Mouse (Mus musculus) midbrain, postnatal 0 days (tissue): ENCODE measurements around the gene Pttg1ip. TPM values are rescaled to one million over a fixed set of nuclear protein-coding genes. Genes with fewer than 3 reads are reported as not detected.

ENCODE experiments used
- ATAC-seq: fragments of 200-750 bp; cut with Nextera tagmentation; 2 replicates; pipeline ENCODE4 v1.8.0; 2017; ENCODE audit warnings: moderate number of reproducible peaks, mild to moderate bottlenecking, moderate TSS enrichment, moderate library complexity; ENCODE audit not compliant: low FRiP score
- DNase-seq: peaks from one replicate; pipeline ENCODE4 v3.0.0-alpha.2; 2015; ENCODE audit warnings: low spot score
- H3K27ac ChIP-seq: fragments of 300-500 bp; sonication (generic); 2 replicates; pipeline ENCODE4 v1.5.1; 2014; ENCODE audit warnings: low read depth, mild to moderate bottlenecking, low read length, mixed read lengths
- H3K27me3 ChIP-seq: fragments of 300-500 bp; sonication (generic); 2 replicates; pipeline ENCODE4 v1.6.1; 2014; ENCODE audit warnings: low read length, control low read depth, mixed read lengths; ENCODE audit not compliant: insufficient read depth
- H3K36me3 ChIP-seq: fragments of 300-500 bp; sonication (generic); 2 replicates; pipeline ENCODE4 v1.6.1; 2014; ENCODE audit warnings: low read length, control low read depth, mixed read lengths; ENCODE audit not compliant: insufficient read depth
- H3K4me1 ChIP-seq: fragments of 300-500 bp; sonication (generic); 2 replicates; pipeline ENCODE4 v1.6.1; 2014; ENCODE audit warnings: mild to moderate bottlenecking, control low read depth, antibody characterized with exemption, low read length, mixed read lengths; ENCODE audit not compliant: insufficient read depth
- H3K4me2 ChIP-seq: fragments of 300-500 bp; sonication (generic); 2 replicates; pipeline ENCODE4 v1.6.1; 2014; ENCODE audit warnings: low read depth, mild to moderate bottlenecking, low read length, mixed read lengths; ENCODE audit not compliant: poor library complexity, severe bottlenecking
- H3K4me3 ChIP-seq: fragments of 300-500 bp; sonication (generic); 2 replicates; pipeline ENCODE4 v1.5.1; 2014; ENCODE audit warnings: low read depth, mild to moderate bottlenecking, low read length, moderate library complexity
- H3K9ac ChIP-seq: fragments of 300-500 bp; sonication (generic); replicated peaks from 2 replicates; pipeline ENCODE4 v1.6.1; 2014; ENCODE audit warnings: mild to moderate bottlenecking, low read length, moderate library complexity, mixed read lengths; ENCODE audit not compliant: poor library complexity, severe bottlenecking
- H3K9me3 ChIP-seq: fragments of 300-500 bp; sonication (generic); 2 replicates; pipeline ENCODE4 v1.6.1; 2016; ENCODE audit warnings: low read length, control low read depth
- CTCF ChIP-seq: IDR thresholded peaks from 2 replicates; pipeline ENCODE4 v1.5.1; 2016; ENCODE audit warnings: antibody characterized with exemption, mild to moderate bottlenecking
- WGBS: fragments of 180-500 bp; shearing (Covaris S2); extraction: QIAGEN DNeasy Blood & Tissue Kit; methylation state at CpG from one replicate; pipeline ENCODE4 v1.1.7; 2014; 5-methylcytosine and 5-hydroxymethylcytosine counted together
- polyA plus RNA-seq: library from polyadenylated mRNA; unstranded; fragments of >200 nt; fragmentation: Nextera tagmentation; extraction: Ambion mirVana; gene quantifications from 2 replicates; pipeline ENCODE4 v1.2.1, GENCODE M21; 2015
- total RNA-seq: library from RNA; depleted of rRNA; stranded (reverse); fragments of >200 nt; gene quantifications from 2 replicates; pipeline ENCODE4 v1.2.3, GENCODE M21; 2014

Pttg1ip gene
- total and polyA plus RNA-seq, 2 experiments from 2014 or later = 74.7 to 116 TPM

- Histone ChIP-seq H3K4me1 (0 out of 2 replicates have a peak, but pooled peaks cover 4% of the 10 kb centered on the region), H3K4me2 (peak overlapping the region; percentile 73), H3K4me3 (peak overlapping the region; percentile 97), H3K27me3 (no peaks in the 10 kb centered on the region), H3K9me3 (no peaks in the 10 kb centered on the region), H3K36me3 (peaks cover 13% of the 10 kb centered on the region; the same call in 1 of the 2 replicates), H3K27ac (0 out of 2 replicates have a peak overlapping the region, but pooled peaks have one; percentile 87), H3K9ac (peak overlapping the region; percentile 96)
- 6% methylated on average over 8 of the region's 8 CpGs for WGBS
- 0 out of 2 replicates have a peak, but pooled peaks have one; percentile 14 for ATAC-seq
- TF ChIP-seq CTCF = no peak
- DNase-seq = peak; percentile 86
These were observed 41.6 kb downstream of the Pttg1ip start for GRCm38 (mm10) chr10:77623069-77623492.

- Histone ChIP-seq H3K4me2 (peak overlapping the region; percentile 73), H3K27me3 (no peaks in the 10 kb centered on the region), H3K9ac (0 out of 2 replicates have a peak overlapping the region, but pooled peaks have one; percentile 96), H3K4me1 (0 out of 2 replicates have a peak, but pooled peaks cover 4% of the 10 kb centered on the region), H3K27ac (no peak overlapping the region), H3K36me3 (0 out of 2 replicates have a peak, but pooled peaks cover 8% of the 10 kb centered on the region), H3K4me3 (peak overlapping the region; percentile 97; the same call in 1 of the 2 replicates), H3K9me3 (no peaks in the 10 kb centered on the region)
- WGBS = 91% methylated on average over 10 of the region's 10 CpGs
- DNase-seq (no peak), ATAC-seq (no peak)
- TF ChIP-seq CTCF = no peak
These were observed 42.3 kb downstream of the Pttg1ip start for GRCm38 (mm10) chr10:77623639-77624400.

DNA sequence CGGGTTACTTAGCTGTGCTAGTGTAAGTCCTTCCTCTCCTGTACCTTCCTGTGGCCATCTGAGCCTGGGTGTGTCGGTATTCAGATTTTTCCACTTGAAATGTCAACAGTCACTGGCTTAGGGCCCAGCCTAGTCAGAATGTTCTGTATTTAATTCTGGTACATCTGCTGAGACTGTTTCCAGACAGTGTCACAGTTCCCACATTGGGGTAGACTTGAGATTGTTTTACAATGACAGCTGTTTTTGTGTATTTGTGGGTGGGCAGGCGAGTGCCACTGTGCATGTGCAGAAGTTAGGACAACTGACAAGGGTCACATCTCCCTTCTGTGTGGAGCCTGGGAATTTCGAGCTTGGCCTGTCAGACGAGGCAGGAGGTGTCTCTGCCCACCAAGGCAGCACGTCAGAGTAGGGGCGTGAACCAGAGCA is 43.1 kb downstream of the Pttg1ip start:
- no peak overlapping the region for H3K4me3 ChIP-seq
- TF ChIP-seq CTCF = no peak
- ATAC-seq = no peak
- WGBS = 72% methylated on average over 7 of the region's 7 CpGs
- no peaks in the 10 kb centered on the region for H3K9me3 ChIP-seq
- no peak for DNase-seq
- 0 out of 2 replicates have a peak, but pooled peaks cover 8% of the 10 kb centered on the region for H3K36me3 ChIP-seq
- H3K4me1 ChIP-seq = 0 out of 2 replicates have a peak, but pooled peaks cover 4% of the 10 kb centered on the region
- no peak overlapping the region for H3K27ac ChIP-seq
- H3K4me2 ChIP-seq = no peak overlapping the region
- H3K27me3 ChIP-seq = no peaks in the 10 kb centered on the region
- H3K9ac ChIP-seq = no peak overlapping the region

DNA sequence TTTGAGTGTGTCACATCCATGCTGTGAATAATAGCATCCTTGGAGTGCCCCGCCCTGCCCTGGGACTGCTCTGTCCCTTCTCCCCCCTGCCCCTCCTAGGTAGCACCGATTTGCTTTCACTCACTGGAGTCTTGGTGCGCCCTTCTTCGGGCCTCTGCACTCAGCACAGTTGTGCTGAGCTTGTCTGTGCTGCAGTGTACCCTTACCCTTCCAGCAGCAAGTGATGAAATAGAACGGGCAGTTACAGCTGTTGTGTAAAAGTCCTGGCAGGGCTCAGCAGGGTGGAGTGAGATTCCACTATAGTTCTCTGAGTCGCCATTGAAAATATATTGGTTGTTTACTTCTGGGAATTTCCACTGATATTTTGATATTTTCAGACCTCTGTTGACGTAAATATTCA is 44.5 kb downstream of the Pttg1ip start:
- ATAC-seq (no peak), DNase-seq (no peak)
- H3K4me2 ChIP-seq = no peak overlapping the region
- no peak overlapping the region for H3K4me3 ChIP-seq
- no peaks in the 10 kb centered on the region for H3K27me3 ChIP-seq
- H3K36me3 ChIP-seq = 0 out of 2 replicates have a peak, but pooled peaks cover 8% of the 10 kb centered on the region
- no peak overlapping the region for H3K9ac ChIP-seq
- TF ChIP-seq CTCF = no peak
- no peaks in the 10 kb centered on the region for H3K9me3 ChIP-seq
- 0 out of 2 replicates have a peak, but pooled peaks cover 4% of the 10 kb centered on the region for H3K4me1 ChIP-seq
- no peak overlapping the region for H3K27ac ChIP-seq
- 88% methylated on average over 7 of the region's 7 CpGs for WGBS

GRCm38 (mm10) chr10:77626591-77626990 is 45.1 kb downstream of the Pttg1ip start:
- DNase-seq = no peak
- 0 out of 2 replicates have a peak, but pooled peaks cover 4% of the 10 kb centered on the region for H3K4me1 ChIP-seq
- H3K27ac ChIP-seq = no peak overlapping the region
- no peaks in the 10 kb centered on the region for H3K9me3 ChIP-seq
- 0 out of 2 replicates have a peak, but pooled peaks cover 12% of the 10 kb centered on the region for H3K36me3 ChIP-seq
- no peak for TF ChIP-seq CTCF
- H3K4me3 ChIP-seq = no peak overlapping the region
- ATAC-seq = no peak
- WGBS = 70% methylated on average over 7 of the region's 7 CpGs
- H3K9ac ChIP-seq = no peak overlapping the region
- no peak overlapping the region for H3K4me2 ChIP-seq
- H3K27me3 ChIP-seq = no peaks in the 10 kb centered on the region

DNA sequence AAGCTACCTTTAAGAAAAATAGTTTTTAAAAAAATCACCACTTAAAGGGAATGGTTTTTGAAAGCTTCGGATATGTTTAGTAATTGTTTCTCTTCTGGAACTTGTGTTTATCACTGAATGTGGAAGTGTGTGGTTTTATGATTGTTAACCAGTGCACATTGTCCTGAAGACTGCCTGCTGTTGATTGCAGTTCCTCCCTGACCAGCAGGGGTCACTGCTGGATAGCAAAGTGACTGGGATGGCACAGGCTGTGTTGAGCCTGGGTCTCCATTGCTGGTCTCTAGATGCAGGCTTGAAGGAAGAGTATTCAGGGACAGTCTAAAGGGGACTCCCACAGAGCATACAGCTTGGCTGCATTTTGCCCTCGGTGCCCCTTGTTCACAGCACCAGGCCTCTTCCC is 46.0 kb downstream of the Pttg1ip start:
- ATAC-seq (peak; percentile 75), DNase-seq (peak; percentile 87)
- H3K9ac ChIP-seq = no peak overlapping the region
- WGBS = 28% methylated on average over 2 of the region's 2 CpGs
- H3K4me2 ChIP-seq = no peak overlapping the region
- no peaks in the 10 kb centered on the region for H3K27me3 ChIP-seq
- TF ChIP-seq CTCF = peak; percentile 98
- no peak overlapping the region for H3K4me3 ChIP-seq
- 0 out of 2 replicates have a peak, but pooled peaks cover 4% of the 10 kb centered on the region for H3K4me1 ChIP-seq
- 0 out of 2 replicates have a peak, but pooled peaks cover 12% of the 10 kb centered on the region for H3K36me3 ChIP-seq
- H3K9me3 ChIP-seq = no peaks in the 10 kb centered on the region
- no peak overlapping the region for H3K27ac ChIP-seq
